Mouse (Mus musculus) stomach, embryonic 15.5 days (tissue): ENCODE measurements around the gene Bend4. TPM values are rescaled to one million over a fixed set of nuclear protein-coding genes. Genes with fewer than 3 reads are reported as not detected.

ENCODE experiments used
- ATAC-seq: fragments of 200-750 bp; cut with Nextera tagmentation; 2 replicates; pipeline ENCODE4 v1.8.0; 2017; ENCODE audit warnings: low read depth, moderate number of reproducible peaks, moderate TSS enrichment; ENCODE audit not compliant: insufficient read depth, low FRiP score
- H3K27ac ChIP-seq: fragments of 300-500 bp; sonication (generic); 2 replicates; pipeline ENCODE4 v1.5.1; 2015; ENCODE audit warnings: mild to moderate bottlenecking, inconsistent platforms
- H3K27me3 ChIP-seq: fragments of 300-500 bp; sonication (generic); replicated peaks from 2 replicates; pipeline ENCODE4 v1.6.1; 2015; ENCODE audit warnings: inconsistent platforms
- H3K36me3 ChIP-seq: fragments of 300-500 bp; sonication (generic); 2 replicates; pipeline ENCODE4 v1.6.1; 2015; ENCODE audit warnings: inconsistent platforms
- H3K4me1 ChIP-seq: fragments of 300-500 bp; sonication (generic); 2 replicates; pipeline ENCODE4 v1.6.1; 2015; ENCODE audit warnings: inconsistent platforms
- H3K4me2 ChIP-seq: fragments of 300-500 bp; sonication (generic); 2 replicates; pipeline ENCODE4 v1.6.1; 2015; ENCODE audit warnings: mild to moderate bottlenecking, inconsistent platforms
- H3K4me3 ChIP-seq: fragments of 300-500 bp; sonication (generic); replicated peaks from 2 replicates; pipeline ENCODE4 v1.5.1; 2015; ENCODE audit warnings: inconsistent platforms
- H3K9ac ChIP-seq: fragments of 300-500 bp; sonication (generic); 2 replicates; pipeline ENCODE4 v1.6.1; 2015; ENCODE audit warnings: inconsistent platforms
- H3K9me3 ChIP-seq: fragments of 300-500 bp; sonication (generic); 2 replicates; pipeline ENCODE4 v1.6.1; 2016; ENCODE audit warnings: inconsistent platforms
- WGBS: fragments of 180-500 bp; shearing (Covaris S2); methylation state at CpG from one replicate; pipeline ENCODE4 v1.1.7; 2015; 5-methylcytosine and 5-hydroxymethylcytosine counted together
- polyA plus RNA-seq: library from polyadenylated mRNA; unstranded; fragments of >200 nt; fragmentation: Nextera tagmentation; extraction: Ambion mirVana; gene quantifications from 2 replicates; pipeline ENCODE4 v1.2.1, GENCODE M21; 2015

Gene Bend4
- polyA plus RNA-seq, 1 experiment from 2014 or later, result 2.8 TPM

- Histone ChIP-seq H3K9me3 (no peaks in the 10 kb centered on the region), H3K9ac (no peak overlapping the region), H3K27me3 (no peaks in the 10 kb centered on the region), H3K4me2 (no peak overlapping the region), H3K4me1 (no peaks in the 10 kb centered on the region), H3K36me3 (no peaks in the 10 kb centered on the region), H3K4me3 (no peak overlapping the region), H3K27ac (no peak overlapping the region)
- no peak for ATAC-seq
- 55% methylated on average over 8 of the region's 8 CpGs for WGBS
Measured at GRCm38 (mm10) chr5:67377044-67377621, 51.0 kb downstream of the Bend4 start.

DNA sequence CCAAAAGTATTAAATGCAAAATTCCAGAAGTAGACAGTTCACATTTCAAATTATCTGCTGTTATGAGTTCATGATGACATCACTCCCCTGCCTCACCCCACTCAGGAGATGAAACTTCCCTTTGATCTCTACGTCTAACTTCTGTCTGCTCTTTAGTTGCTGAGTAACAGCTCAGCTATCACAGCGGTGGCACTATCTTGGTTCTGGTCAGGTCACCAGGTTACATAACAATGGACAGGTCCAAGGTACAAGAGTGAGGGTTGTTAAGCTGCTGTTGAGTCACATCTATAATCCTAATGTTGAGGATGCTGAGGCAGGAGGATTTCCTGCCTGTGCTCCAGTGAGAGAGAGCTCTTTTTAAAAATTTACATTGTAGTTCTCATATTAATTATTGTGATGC lies 65.2 kb downstream of the Bend4 start:
- no peaks in the 10 kb centered on the region for H3K36me3 ChIP-seq
- 61% methylated on average over 2 of the region's 2 CpGs for WGBS
- no peak overlapping the region for H3K4me3 ChIP-seq
- H3K27ac ChIP-seq, result no peak overlapping the region
- no peaks in the 10 kb centered on the region for H3K27me3 ChIP-seq
- no peak overlapping the region for H3K4me2 ChIP-seq
- no peak for ATAC-seq
- H3K9me3 ChIP-seq, result no peaks in the 10 kb centered on the region
- H3K9ac ChIP-seq, result no peak overlapping the region
- no peaks in the 10 kb centered on the region for H3K4me1 ChIP-seq

- Histone ChIP-seq H3K4me2 (no peak overlapping the region), H3K9ac (no peak overlapping the region), H3K36me3 (no peaks in the 10 kb centered on the region), H3K4me1 (no peaks in the 10 kb centered on the region), H3K4me3 (no peak overlapping the region), H3K27me3 (no peaks in the 10 kb centered on the region), H3K27ac (no peak overlapping the region), H3K9me3 (no peaks in the 10 kb centered on the region)
- WGBS, result 93% methylated on average over 10 of the region's 10 CpGs
- no peak for ATAC-seq
Measured at GRCm38 (mm10) chr5:67362316-67362715, 65.8 kb downstream of the Bend4 start.

GRCm38 (mm10) chr5:67348949-67349348 lies 79.2 kb downstream of the Bend4 start:
- no peak for ATAC-seq
- H3K9me3 ChIP-seq, result no peaks in the 10 kb centered on the region
- H3K4me3 ChIP-seq, result no peak overlapping the region
- no peak overlapping the region for H3K9ac ChIP-seq
- no peak overlapping the region for H3K27ac ChIP-seq
- 73% methylated on average over 10 of the region's 10 CpGs for WGBS
- no peaks in the 10 kb centered on the region for H3K27me3 ChIP-seq
- no peaks in the 10 kb centered on the region for H3K4me1 ChIP-seq
- no peak overlapping the region for H3K4me2 ChIP-seq
- peaks cover 15% of the 10 kb centered on the region for H3K36me3 ChIP-seq

DNA sequence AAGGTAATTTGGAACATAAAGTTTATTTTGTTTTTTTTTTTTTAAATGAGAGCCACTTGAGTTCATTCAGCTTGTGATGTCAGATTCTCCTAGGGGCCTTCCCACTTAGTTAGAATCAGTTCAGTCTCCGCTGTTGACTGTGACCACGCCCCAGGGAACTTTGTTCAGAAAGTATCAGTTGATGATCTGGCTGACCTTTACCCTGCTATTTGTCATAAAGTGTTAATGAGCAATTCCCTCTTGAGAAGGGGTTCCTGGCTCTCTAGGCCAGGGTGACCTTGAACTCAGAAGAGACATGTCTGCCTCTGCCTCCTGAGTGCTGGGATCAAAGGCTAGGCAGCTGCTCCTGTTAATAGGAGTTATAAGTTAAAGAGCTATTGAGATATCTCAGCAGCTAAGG lies 81.0 kb downstream of the Bend4 start:
- ATAC-seq, result no peak
- Histone ChIP-seq H3K27me3 (no peaks in the 10 kb centered on the region), H3K36me3 (peaks cover 18% of the 10 kb centered on the region), H3K4me2 (no peak overlapping the region), H3K9ac (no peak overlapping the region), H3K9me3 (no peaks in the 10 kb centered on the region), H3K4me3 (no peak overlapping the region), H3K27ac (no peak overlapping the region), H3K4me1 (no peaks in the 10 kb centered on the region)
- 85% methylated on average over 2 of the region's 2 CpGs for WGBS

Other genes with a start within 250 kb of the Bend4 start
- gene Tmem33, start 167.7 kb downstream of the Bend4 start, polyA plus RNA-seq, result 91.6 and 98.1 TPM in 2 replicates
- 88.2 and 91.1 TPM in 2 replicates for gene Slc30a9, start 121.4 kb downstream of the Bend4 start, polyA plus RNA-seq
- 25.1 and 27.3 TPM in 2 replicates for gene Shisa3, start 179.6 kb upstream of the Bend4 start, polyA plus RNA-seq